Mouse (Mus musculus) stomach, embryonic 14.5 days (tissue): ENCODE measurements at regions not wholly inside any gene's neighbourhood (a gene's known extent, or its start where the extent isn't known, plus 50 kb on each side); places are given as distances from the start of the nearest gene placed in this dataset.

Experiments
- ATAC-seq: fragments of 200-750 bp; cut with Nextera tagmentation; 2 replicates; pipeline ENCODE4 v1.8.0; 2017; ENCODE audit warnings: low read depth, moderate TSS enrichment; ENCODE audit not compliant: insufficient number of reproducible peaks, insufficient read depth, low FRiP score
- H3K27ac ChIP-seq: fragments of 300-500 bp; sonication (generic); 2 replicates; pipeline ENCODE4 v1.5.1; 2014; ENCODE audit warnings: mild to moderate bottlenecking, low read length, moderate library complexity, mixed read lengths
- H3K27me3 ChIP-seq: fragments of 300-500 bp; sonication (generic); 2 replicates; pipeline ENCODE4 v1.6.1; 2014; ENCODE audit warnings: low read length, control low read depth, mixed read lengths; ENCODE audit not compliant: control insufficient read depth, insufficient read depth
- H3K36me3 ChIP-seq: fragments of 300-500 bp; sonication (generic); 2 replicates; pipeline ENCODE4 v1.6.1; 2014; ENCODE audit warnings: mild to moderate bottlenecking, control low read depth, low read length, moderate library complexity, mixed read lengths; ENCODE audit not compliant: control insufficient read depth, insufficient read depth
- H3K4me1 ChIP-seq: fragments of 300-500 bp; sonication (generic); 2 replicates; pipeline ENCODE4 v1.6.1; 2014; ENCODE audit warnings: low read length, control low read depth, mixed read lengths; ENCODE audit not compliant: control insufficient read depth, insufficient read depth
- H3K4me2 ChIP-seq: fragments of 300-500 bp; sonication (generic); replicated peaks from 2 replicates; pipeline ENCODE4 v1.6.1; 2014; ENCODE audit warnings: low read depth, low read length, control low read depth
- H3K4me3 ChIP-seq: fragments of 300-500 bp; sonication (generic); 2 replicates; pipeline ENCODE4 v1.5.1; 2014; ENCODE audit warnings: low read depth, low read length, control low read depth
- H3K9ac ChIP-seq: fragments of 300-500 bp; sonication (generic); replicated peaks from 2 replicates; pipeline ENCODE4 v1.6.1; 2014; ENCODE audit warnings: low read depth, mild to moderate bottlenecking, control low read depth, low read length, moderate library complexity, mixed read lengths
- H3K9me3 ChIP-seq: fragments of 300-500 bp; sonication (generic); 2 replicates; pipeline ENCODE4 v1.6.1; 2016; ENCODE audit warnings: low read depth, low read length, control low read depth; ENCODE audit not compliant: control insufficient read depth
- WGBS: fragments of 180-500 bp; shearing (Covaris S2); extraction: QIAGEN DNeasy Blood & Tissue Kit; methylation state at CpG from one replicate; pipeline ENCODE4 v1.1.7; 2014; 5-methylcytosine and 5-hydroxymethylcytosine counted together

GRCm38 (mm10) chr6:52085932-52086643 lies 72.0 kb downstream of the Hoxa1 start:
- no peaks in the 10 kb centered on the region for H3K27me3 ChIP-seq
- no peak for ATAC-seq
- 36% methylated on average over 17 of the region's 17 CpGs for WGBS
- no peak overlapping the region for H3K4me2 ChIP-seq
- no peak overlapping the region for H3K4me3 ChIP-seq
- no peaks in the 10 kb centered on the region for H3K36me3 ChIP-seq
- H3K9ac ChIP-seq = no peak overlapping the region
- H3K9me3 ChIP-seq = no peaks in the 10 kb centered on the region
- peaks cover 6% of the 10 kb centered on the region; the same call in 1 of the 2 replicates for H3K4me1 ChIP-seq
- no peak overlapping the region for H3K27ac ChIP-seq

- no peak overlapping the region for H3K9ac ChIP-seq
- H3K4me2 ChIP-seq = no peak overlapping the region
- no peak overlapping the region for H3K27ac ChIP-seq
- ATAC-seq = no peak
- 90% methylated on average over 2 of the region's 2 CpGs for WGBS
- no peaks in the 10 kb centered on the region for H3K9me3 ChIP-seq
- peaks cover 6% of the 10 kb centered on the region; the same call in 1 of the 2 replicates for H3K4me1 ChIP-seq
- no peak overlapping the region for H3K4me3 ChIP-seq
- H3K27me3 ChIP-seq = no peaks in the 10 kb centered on the region
- H3K36me3 ChIP-seq = no peaks in the 10 kb centered on the region
Measured at GRCm38 (mm10) chr6:52084622-52085021, 72.3 kb upstream of the Skap2 start.

DNA sequence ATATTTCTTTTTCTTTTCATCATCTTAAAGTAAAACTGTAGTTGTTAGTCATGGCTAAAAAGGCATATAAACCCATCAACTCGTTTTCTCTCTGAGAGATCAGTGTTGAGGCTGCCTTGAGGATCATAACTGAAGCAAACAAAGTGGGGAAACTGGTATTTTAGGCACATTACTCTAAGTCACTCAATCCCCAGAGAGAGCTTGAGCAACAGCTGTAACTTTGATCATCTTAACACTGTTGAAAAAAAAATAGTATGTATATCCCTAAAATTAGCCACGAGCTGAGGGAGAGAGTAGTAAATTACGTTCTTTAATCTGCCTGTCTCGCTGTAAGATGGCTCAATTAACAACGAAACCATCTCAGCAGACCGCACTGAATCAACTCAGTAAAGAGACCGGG lies 67.2 kb upstream of the Skap2 start:
- Histone ChIP-seq H3K27ac (no peak overlapping the region), H3K4me2 (no peak overlapping the region), H3K9me3 (no peaks in the 10 kb centered on the region), H3K36me3 (no peaks in the 10 kb centered on the region), H3K4me1 (no peaks in the 10 kb centered on the region), H3K27me3 (no peaks in the 10 kb centered on the region), H3K9ac (no peak overlapping the region), H3K4me3 (no peak overlapping the region)
- 16% methylated on average over 7 of the region's 7 CpGs for WGBS
- no peak for ATAC-seq

DNA sequence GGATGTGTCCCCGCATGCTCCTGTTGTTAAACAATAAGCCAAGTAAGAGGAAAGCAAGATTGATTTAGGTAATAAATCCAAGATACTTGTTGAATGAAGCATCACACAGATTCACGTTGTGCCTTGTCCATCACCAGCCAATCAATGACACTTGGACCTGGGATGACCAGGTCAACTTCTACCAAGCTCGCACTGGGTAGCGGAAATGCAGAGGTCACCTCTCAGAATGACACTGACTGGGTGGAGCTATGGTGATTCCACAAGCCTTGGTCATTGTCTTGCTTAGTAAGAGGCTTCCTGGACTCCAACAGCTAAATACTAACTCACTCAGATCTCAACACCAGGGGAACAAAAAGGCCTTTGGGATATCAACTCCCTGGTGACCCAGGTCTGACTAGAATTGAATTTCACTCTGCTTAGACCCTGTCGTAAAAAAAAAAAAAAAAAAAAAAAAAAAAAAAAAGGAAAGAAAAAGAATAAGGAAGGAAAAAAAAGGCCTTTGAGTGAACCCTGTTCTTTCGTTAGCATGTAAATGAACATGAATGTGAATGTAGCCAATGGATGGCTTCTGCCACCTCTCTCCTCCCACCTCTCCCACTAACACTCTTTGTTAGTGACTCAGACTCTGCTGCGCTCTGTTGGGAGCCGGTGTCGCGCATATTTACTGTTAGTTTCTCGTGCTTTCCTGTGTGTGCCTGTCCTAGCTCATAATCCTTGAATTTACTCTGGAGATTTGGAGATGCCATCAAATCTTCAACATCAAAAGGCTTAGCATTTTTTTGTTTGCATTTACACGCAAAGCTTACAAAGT lies 66.4 kb upstream of the Skap2 start:
- Histone ChIP-seq H3K4me2 (no peak overlapping the region), H3K27me3 (no peaks in the 10 kb centered on the region), H3K4me1 (no peaks in the 10 kb centered on the region), H3K9ac (no peak overlapping the region), H3K9me3 (no peaks in the 10 kb centered on the region), H3K27ac (no peak overlapping the region), H3K4me3 (no peak overlapping the region), H3K36me3 (no peaks in the 10 kb centered on the region)
- no peak for ATAC-seq
- 43% methylated on average over 12 of the region's 12 CpGs for WGBS

GRCm38 (mm10) chr6:52076179-52076932 lies 64.0 kb upstream of the Skap2 start:
- no peak overlapping the region for H3K9ac ChIP-seq
- H3K9me3 ChIP-seq = no peaks in the 10 kb centered on the region
- no peaks in the 10 kb centered on the region for H3K27me3 ChIP-seq
- H3K36me3 ChIP-seq = no peaks in the 10 kb centered on the region
- no peak overlapping the region for H3K4me2 ChIP-seq
- H3K4me1 ChIP-seq = no peaks in the 10 kb centered on the region
- no peak overlapping the region for H3K4me3 ChIP-seq
- no peak overlapping the region for H3K27ac ChIP-seq
- ATAC-seq = no peak
- 45% methylated on average over 15 of the region's 15 CpGs for WGBS

DNA sequence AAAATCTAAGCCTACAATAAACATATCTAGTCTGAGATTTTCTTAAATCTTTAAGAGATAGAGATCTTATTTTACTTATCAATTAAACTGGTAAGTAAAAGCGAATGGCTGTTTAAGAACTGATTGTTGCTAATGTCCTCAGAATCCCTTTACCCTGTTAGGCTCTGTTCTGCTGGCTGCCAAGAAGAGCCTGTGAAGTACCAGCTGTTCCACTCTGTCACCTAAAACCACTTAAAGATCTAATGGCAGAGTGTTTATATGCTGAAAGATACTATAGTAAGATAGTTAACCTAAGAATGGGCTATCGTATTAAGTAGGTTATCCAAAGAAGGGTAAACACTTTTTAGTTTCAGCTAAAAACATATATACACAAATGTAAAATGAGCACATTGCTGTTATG lies 62.6 kb upstream of the Skap2 start:
- Histone ChIP-seq H3K4me3 (no peak overlapping the region), H3K9me3 (no peaks in the 10 kb centered on the region), H3K36me3 (no peaks in the 10 kb centered on the region), H3K4me2 (no peak overlapping the region), H3K4me1 (no peaks in the 10 kb centered on the region), H3K27me3 (no peaks in the 10 kb centered on the region), H3K9ac (no peak overlapping the region), H3K27ac (no peak overlapping the region)
- 66% methylated on average over 2 of the region's 2 CpGs for WGBS
- no peak for ATAC-seq

DNA sequence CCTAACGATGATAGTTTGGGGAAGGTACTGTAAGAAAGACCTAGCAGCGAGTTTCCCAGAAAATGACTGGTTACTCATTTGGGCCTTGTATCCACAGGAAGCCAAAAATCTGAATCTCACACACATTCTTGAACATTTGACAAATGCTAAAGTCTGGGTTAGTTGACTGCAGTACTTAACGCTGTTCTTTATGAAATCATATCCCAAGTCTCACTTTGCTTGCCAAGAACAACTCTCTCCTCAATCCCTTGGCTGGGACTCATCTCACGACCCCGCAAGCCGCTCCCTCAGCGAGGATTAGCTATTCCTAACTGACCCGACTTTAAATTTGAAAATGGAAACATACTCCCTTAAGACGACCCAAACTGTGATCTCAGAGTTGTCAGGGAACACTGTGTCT lies 54.8 kb upstream of the Skap2 start:
- Histone ChIP-seq H3K4me3 (no peak overlapping the region), H3K9me3 (no peaks in the 10 kb centered on the region), H3K4me2 (no peak overlapping the region), H3K27ac (peak overlapping the region; percentile 7; the same call in 1 of the 2 replicates), H3K36me3 (no peaks in the 10 kb centered on the region), H3K4me1 (peaks cover 11% of the 10 kb centered on the region), H3K27me3 (no peaks in the 10 kb centered on the region), H3K9ac (no peak overlapping the region)
- ATAC-seq = no peak
- WGBS = 40% methylated on average over 9 of the region's 9 CpGs

- Histone ChIP-seq H3K36me3 (no peaks in the 10 kb centered on the region), H3K4me2 (no peak overlapping the region), H3K27me3 (no peaks in the 10 kb centered on the region), H3K9me3 (no peaks in the 10 kb centered on the region), H3K4me1 (peaks cover 11% of the 10 kb centered on the region), H3K4me3 (no peak overlapping the region), H3K9ac (no peak overlapping the region), H3K27ac (no peak overlapping the region)
- no peak for ATAC-seq
- 85% methylated on average over 10 of the region's 10 CpGs for WGBS
Measured at GRCm38 (mm10) chr6:52065652-52066051, 53.3 kb upstream of the Skap2 start.
